Mouse (Mus musculus) cerebellum, adult 2 months (tissue): ENCODE results near the gene Rpl14.

Experiments
- CTCF ChIP-seq: fragments of 200-500 bp; IDR thresholded peaks from 2 replicates; pipeline ENCODE4 v1.5.1; 2011; ENCODE audit warnings: low read depth, mild to moderate bottlenecking, control low read depth, low read length, moderate library complexity, borderline replicate concordance; ENCODE audit not compliant: insufficient read depth
- POLR2A ChIP-seq: fragments of 200-500 bp; IDR thresholded peaks from 2 replicates; pipeline ENCODE4 v1.6.1; 2011; ENCODE audit warnings: low read length, control low read depth, borderline replicate concordance; ENCODE audit not compliant: insufficient read depth

DNA sequence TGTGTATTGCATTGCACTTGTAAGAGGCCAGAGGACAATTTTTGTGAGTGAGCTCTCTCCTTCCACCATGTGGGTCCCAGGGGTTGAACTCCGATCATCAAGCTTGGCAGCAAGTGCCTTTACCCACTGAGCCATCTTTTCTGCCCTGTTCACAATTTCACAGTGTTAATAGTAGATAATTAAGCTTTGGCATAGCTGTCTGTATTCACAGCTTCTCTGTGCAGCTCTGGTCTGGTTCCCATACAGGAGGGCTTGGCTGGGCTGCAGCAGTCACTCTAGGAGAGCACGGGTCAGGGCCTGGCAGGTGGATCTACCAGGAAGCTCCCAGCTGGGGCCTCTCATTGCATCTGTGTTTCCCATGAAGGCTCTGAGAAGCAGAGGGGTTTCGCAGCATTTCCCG lies 24.1 kb downstream of the Rpl14 start:
- no peak for TF ChIP-seq CTCF
- TF ChIP-seq POLR2A: no peak
